Mouse (Mus musculus): ENCODE measurements around the gene Sidt1.
A peak's percentile ranks its signal among the peaks of the same experiment; 100 is the strongest.

Sidt1 gene

GRCm38 (mm10) chr16:44249985-44250384 lies 83.0 kb downstream of the Sidt1 start:
- Histone ChIP-seq H3K36me3 (ENCODE audit: insufficient read depth, low read length) (no peaks in the 10 kb centered on the region), H3K27me3 (ENCODE audit: insufficient read depth, low read length) (0 out of 2 replicates have a peak, but pooled peaks cover 1% of the 10 kb centered on the region), H3K9me3 (ENCODE audit: low read length) (peaks cover 10% of the 10 kb centered on the region), H3K4me3 (replicated peaks; ENCODE audit: low read length) (no peak overlapping the region), H3K4me1 (replicated peaks; ENCODE audit: low read depth, low read length) (peaks cover 6% of the 10 kb centered on the region)
- TF ChIP-seq NANOG (IDR thresholded peaks at IDR 0.05; ENCODE audit: borderline replicate concordance, low read length) (no peak), POU5F1 (IDR thresholded peaks at IDR 0.05; ENCODE audit: borderline replicate concordance, low read length) (no peak), CTCF (conservative IDR thresholded peaks at IDR 0.05; ENCODE audit: low read length) (no peak)

GRCm38 (mm10) chr16:44243323-44243722 lies 89.7 kb downstream of the Sidt1 start:
- peaks cover 5% of the 10 kb centered on the region for H3K4me1 ChIP-seq (replicated peaks; ENCODE audit: low read depth, low read length)
- peaks cover 12% of the 10 kb centered on the region for H3K9me3 ChIP-seq (ENCODE audit: low read length)
- no peak for TF ChIP-seq POU5F1 (IDR thresholded peaks at IDR 0.05; ENCODE audit: borderline replicate concordance, low read length)
- no peak for TF ChIP-seq NANOG (IDR thresholded peaks at IDR 0.05; ENCODE audit: borderline replicate concordance, low read length)
- TF ChIP-seq CTCF (conservative IDR thresholded peaks at IDR 0.05; ENCODE audit: low read length), result no peak
- no peaks in the 10 kb centered on the region for H3K36me3 ChIP-seq (ENCODE audit: insufficient read depth, low read length)
- peaks cover 4% of the 10 kb centered on the region; the same call in 1 of the 2 replicates for H3K27me3 ChIP-seq (ENCODE audit: insufficient read depth, low read length)
- no peak overlapping the region for H3K4me3 ChIP-seq (replicated peaks; ENCODE audit: low read length)

DNA sequence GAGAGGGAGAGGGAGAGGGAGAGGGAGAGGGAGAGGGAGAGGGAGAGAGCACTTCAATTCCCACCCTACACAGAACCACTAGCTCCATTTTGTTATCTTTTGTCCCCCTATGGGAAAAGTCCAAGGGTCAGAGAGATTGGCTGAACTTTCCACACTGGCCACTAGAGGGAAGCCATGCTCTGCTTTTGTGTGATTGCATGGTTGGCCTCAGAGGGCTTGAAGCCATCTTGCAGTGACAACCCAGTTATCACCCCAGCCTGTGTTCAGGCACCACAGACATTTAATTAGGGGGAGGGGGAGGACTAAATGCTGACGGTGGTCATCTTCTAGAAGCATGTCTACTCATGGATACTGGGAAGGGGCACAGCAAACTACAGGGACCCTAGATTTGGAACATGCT lies 90.4 kb downstream of the Sidt1 start:
- peaks cover 12% of the 10 kb centered on the region for H3K9me3 ChIP-seq (ENCODE audit: low read length)
- TF ChIP-seq NANOG (IDR thresholded peaks at IDR 0.05; ENCODE audit: borderline replicate concordance, low read length) (no peak), CTCF (conservative IDR thresholded peaks at IDR 0.05; ENCODE audit: low read length) (peak; percentile 85), POU5F1 (IDR thresholded peaks at IDR 0.05; ENCODE audit: borderline replicate concordance, low read length) (no peak)
- H3K36me3 ChIP-seq (ENCODE audit: insufficient read depth, low read length), result no peaks in the 10 kb centered on the region
- peaks cover 4% of the 10 kb centered on the region; the same call in 1 of the 2 replicates for H3K27me3 ChIP-seq (ENCODE audit: insufficient read depth, low read length)
- peaks cover 5% of the 10 kb centered on the region for H3K4me1 ChIP-seq (replicated peaks; ENCODE audit: low read depth, low read length)
- no peak overlapping the region for H3K4me3 ChIP-seq (replicated peaks; ENCODE audit: low read length)

DNA sequence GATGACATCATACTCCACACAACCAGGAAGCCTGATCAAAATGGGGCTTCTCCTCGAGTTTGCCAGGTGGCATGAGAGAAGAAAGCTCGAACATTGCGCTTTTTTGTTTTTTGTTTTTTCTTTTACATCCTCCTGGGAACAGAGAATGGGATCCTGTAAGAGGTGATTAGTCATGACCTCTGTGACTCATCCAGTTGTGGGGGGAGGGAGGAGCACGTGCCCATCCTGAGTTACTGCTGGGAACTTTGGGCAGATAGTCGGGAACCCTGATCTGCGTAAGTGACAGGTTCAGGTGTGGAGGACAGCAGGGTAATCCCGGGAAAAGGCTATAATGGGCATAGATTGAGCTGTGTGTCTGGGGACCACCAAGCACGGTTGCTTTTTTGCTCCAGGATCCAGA lies 92.6 kb downstream of the Sidt1 start:
- no peak for TF ChIP-seq POU5F1 (IDR thresholded peaks at IDR 0.05; ENCODE audit: borderline replicate concordance, low read length)
- no peak for TF ChIP-seq CTCF (conservative IDR thresholded peaks at IDR 0.05; ENCODE audit: low read length)
- no peak for TF ChIP-seq NANOG (IDR thresholded peaks at IDR 0.05; ENCODE audit: borderline replicate concordance, low read length)
- Histone ChIP-seq H3K4me3 (replicated peaks; ENCODE audit: low read length) (no peak overlapping the region), H3K4me1 (replicated peaks; ENCODE audit: low read depth, low read length) (peaks cover 5% of the 10 kb centered on the region), H3K36me3 (ENCODE audit: insufficient read depth, low read length) (no peaks in the 10 kb centered on the region), H3K9me3 (ENCODE audit: low read length) (peaks cover 6% of the 10 kb centered on the region), H3K27me3 (ENCODE audit: insufficient read depth, low read length) (peaks cover 4% of the 10 kb centered on the region; the same call in 1 of the 2 replicates)

DNA sequence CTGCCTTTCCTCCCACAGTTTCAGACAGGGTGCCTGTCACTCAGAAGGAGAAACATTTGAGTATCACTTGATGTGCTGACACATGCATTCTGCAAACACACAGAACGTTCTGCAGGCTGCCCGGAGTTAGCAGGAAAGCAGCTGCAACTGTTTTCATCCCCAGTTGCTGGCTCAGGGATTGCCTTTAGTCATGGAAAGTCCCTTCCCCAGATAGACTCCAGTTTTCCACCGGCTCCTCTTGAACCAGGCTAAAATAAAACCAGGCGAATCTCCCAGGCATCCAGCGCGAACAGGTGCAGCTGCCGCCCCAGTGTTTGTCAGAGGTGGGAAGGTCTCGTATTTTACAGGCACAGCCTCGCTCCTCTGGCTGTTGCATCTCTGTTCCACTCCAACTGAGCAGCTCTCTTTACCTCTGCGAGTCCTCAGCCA lies 94.1 kb downstream of the Sidt1 start:
- Histone ChIP-seq H3K36me3 (ENCODE audit: insufficient read depth, low read length) (no peaks in the 10 kb centered on the region), H3K4me1 (replicated peaks; ENCODE audit: low read depth, low read length) (peaks cover 9% of the 10 kb centered on the region), H3K9me3 (ENCODE audit: low read length) (no peaks in the 10 kb centered on the region), H3K27me3 (ENCODE audit: insufficient read depth, low read length) (peaks cover 4% of the 10 kb centered on the region; the same call in 1 of the 2 replicates), H3K4me3 (replicated peaks; ENCODE audit: low read length) (no peak overlapping the region)
- TF ChIP-seq NANOG (IDR thresholded peaks at IDR 0.05; ENCODE audit: borderline replicate concordance, low read length) (no peak), POU5F1 (IDR thresholded peaks at IDR 0.05; ENCODE audit: borderline replicate concordance, low read length) (no peak), CTCF (conservative IDR thresholded peaks at IDR 0.05; ENCODE audit: low read length) (no peak)

GRCm38 (mm10) chr16:44237836-44238235 lies 95.2 kb downstream of the Sidt1 start:
- Histone ChIP-seq H3K4me3 (replicated peaks; ENCODE audit: low read length) (no peak overlapping the region), H3K27me3 (ENCODE audit: insufficient read depth, low read length) (peaks cover 4% of the 10 kb centered on the region; the same call in 1 of the 2 replicates), H3K4me1 (replicated peaks; ENCODE audit: low read depth, low read length) (peaks cover 10% of the 10 kb centered on the region), H3K9me3 (ENCODE audit: low read length) (no peaks in the 10 kb centered on the region), H3K36me3 (ENCODE audit: insufficient read depth, low read length) (no peaks in the 10 kb centered on the region)
- TF ChIP-seq CTCF (conservative IDR thresholded peaks at IDR 0.05; ENCODE audit: low read length), result no peak
- no peak for TF ChIP-seq NANOG (IDR thresholded peaks at IDR 0.05; ENCODE audit: borderline replicate concordance, low read length)

DNA sequence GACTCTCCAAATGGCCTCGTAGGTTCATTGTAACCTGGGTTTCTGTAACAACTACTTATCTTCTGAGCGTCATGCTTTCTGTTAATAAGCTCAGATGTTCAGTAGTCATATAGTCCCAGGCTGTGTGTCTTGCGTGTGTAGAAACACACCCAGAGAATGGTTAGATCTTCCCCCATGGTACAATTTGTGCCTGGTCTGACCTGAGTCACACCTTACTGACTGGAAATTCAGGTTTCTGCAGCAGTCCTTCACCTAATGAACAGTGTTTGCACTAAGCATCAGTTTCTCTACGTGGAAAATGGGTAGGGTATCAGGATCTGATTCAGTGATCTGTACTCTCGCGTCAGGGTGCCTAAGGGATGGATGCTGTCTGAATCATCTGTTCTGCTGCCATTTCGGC lies 100.0 kb downstream of the Sidt1 start:
- TF ChIP-seq NANOG (IDR thresholded peaks at IDR 0.05; ENCODE audit: borderline replicate concordance, low read length) (no peak), CTCF (conservative IDR thresholded peaks at IDR 0.05; ENCODE audit: low read length) (no peak), POU5F1 (IDR thresholded peaks at IDR 0.05; ENCODE audit: borderline replicate concordance, low read length) (no peak)
- no peaks in the 10 kb centered on the region for H3K27me3 ChIP-seq (ENCODE audit: insufficient read depth, low read length)
- H3K4me1 ChIP-seq (replicated peaks; ENCODE audit: low read depth, low read length), result peaks cover 5% of the 10 kb centered on the region; the same call in 1 of the 2 replicates
- H3K36me3 ChIP-seq (ENCODE audit: insufficient read depth, low read length), result no peaks in the 10 kb centered on the region
- H3K4me3 ChIP-seq (replicated peaks; ENCODE audit: low read length), result no peak overlapping the region
- H3K9me3 ChIP-seq (ENCODE audit: low read length), result no peaks in the 10 kb centered on the region

DNA sequence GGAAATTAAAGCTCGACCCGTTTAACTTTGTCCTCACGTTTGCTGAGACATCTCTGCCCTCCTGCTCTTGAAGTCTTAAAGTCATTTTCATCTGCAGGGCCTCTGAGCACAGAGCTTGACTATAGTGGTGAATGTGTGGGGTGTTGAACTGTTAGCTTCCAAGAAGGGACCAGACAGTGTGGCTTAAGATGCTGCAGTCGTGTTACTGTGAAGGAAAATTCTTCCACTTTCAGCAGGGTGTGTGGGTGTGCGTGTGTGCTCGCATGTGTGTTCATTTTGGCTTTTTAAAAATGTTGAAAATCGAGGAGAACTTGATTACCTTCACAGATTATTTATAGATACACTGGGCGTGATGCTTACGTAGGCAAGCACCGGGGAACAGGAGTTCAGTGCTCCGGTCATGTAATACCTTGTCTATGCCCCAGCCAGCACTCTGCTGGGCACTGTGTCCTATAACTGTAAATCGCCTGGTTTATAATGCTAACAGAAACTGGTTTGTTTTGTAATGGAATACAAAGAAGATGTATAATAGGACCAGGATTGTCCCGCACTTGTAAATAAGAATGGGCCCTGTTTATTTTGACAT lies 106.2 kb downstream of the Sidt1 start:
- H3K4me3 ChIP-seq (replicated peaks; ENCODE audit: low read length), result no peak overlapping the region

DNA sequence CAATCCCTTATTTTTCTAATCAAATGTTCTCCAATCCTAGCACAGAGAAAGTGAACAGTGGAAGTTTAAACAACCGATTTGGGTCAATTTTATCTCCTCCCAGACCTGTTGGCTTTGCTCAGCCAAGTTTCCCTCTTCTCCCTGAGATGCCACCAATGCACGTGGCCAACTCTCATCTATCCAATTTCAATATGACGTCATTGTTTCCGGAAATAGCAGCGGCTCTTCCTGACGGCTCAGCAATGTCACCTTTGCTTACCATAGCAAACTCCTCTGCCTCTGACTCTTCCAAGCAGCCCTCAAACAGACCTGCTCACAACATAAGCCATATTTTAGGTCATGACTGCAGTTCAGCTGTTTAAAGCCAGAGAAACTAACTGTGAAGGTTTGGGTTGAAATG lies 111.5 kb downstream of the Sidt1 start:
- no peaks in the 10 kb centered on the region; the same call in 1 of the 2 replicates for H3K4me1 ChIP-seq (replicated peaks; ENCODE audit: low read depth, low read length)
- no peaks in the 10 kb centered on the region for H3K9me3 ChIP-seq (ENCODE audit: low read length)
- H3K36me3 ChIP-seq (ENCODE audit: insufficient read depth, low read length), result peaks cover 44% of the 10 kb centered on the region
- no peak for TF ChIP-seq NANOG (IDR thresholded peaks at IDR 0.05; ENCODE audit: borderline replicate concordance, low read length)
- no peak for TF ChIP-seq CTCF (conservative IDR thresholded peaks at IDR 0.05; ENCODE audit: low read length)
- TF ChIP-seq POU5F1 (IDR thresholded peaks at IDR 0.05; ENCODE audit: borderline replicate concordance, low read length), result no peak
- H3K4me3 ChIP-seq (replicated peaks; ENCODE audit: low read length), result no peak overlapping the region
- no peaks in the 10 kb centered on the region for H3K27me3 ChIP-seq (ENCODE audit: insufficient read depth, low read length)

More for the DNA sequence above, 106.2 kb downstream of the Sidt1 start:
- no peaks in the 10 kb centered on the region; the same call in 1 of the 2 replicates for H3K4me1 ChIP-seq (replicated peaks; ENCODE audit: low read depth, low read length)
- H3K9me3 ChIP-seq (ENCODE audit: low read length), result no peaks in the 10 kb centered on the region
- TF ChIP-seq CTCF (conservative IDR thresholded peaks at IDR 0.05; ENCODE audit: low read length) (no peak), NANOG (IDR thresholded peaks at IDR 0.05; ENCODE audit: borderline replicate concordance, low read length) (no peak), POU5F1 (IDR thresholded peaks at IDR 0.05; ENCODE audit: borderline replicate concordance, low read length) (no peak)
- H3K36me3 ChIP-seq (ENCODE audit: insufficient read depth, low read length), result no peaks in the 10 kb centered on the region
- H3K27me3 ChIP-seq (ENCODE audit: insufficient read depth, low read length), result no peaks in the 10 kb centered on the region

Measured in E14TG2a.4 (cell line).